Mouse (Mus musculus): Measurements from ENCODE around the gene 4933415A04Rik.

- TF ChIP-seq POLR2A (IDR thresholded peaks at IDR 0.05; ENCODE audit: low read depth, low read length) (no peak), CTCF (IDR thresholded peaks at IDR 0.05; ENCODE audit: extremely low read depth, insufficient read length, insufficient replicate concordance, low read depth, low read length) (no peak)
Observed at GRCm38 (mm10) chr11:43604207-43604606, 17.4 kb downstream of the 4933415A04Rik start.

Measured in small intestine, adult 2 months (tissue).